Mouse (Mus musculus) midbrain, embryonic 12.5 days (tissue): ENCODE data around the gene Fam234a. TPM values are rescaled to one million over a fixed set of nuclear protein-coding genes. Genes with fewer than 3 reads are reported as not detected.

Experiments used
- ATAC-seq: fragments of 200-750 bp; cut with Nextera tagmentation; 2 replicates; pipeline ENCODE4 v1.8.0; 2017; ENCODE audit warnings: low read depth, moderate TSS enrichment, moderate library complexity; ENCODE audit not compliant: low FRiP score
- H3K27ac ChIP-seq: fragments of 300-500 bp; sonication (generic); replicated peaks from 2 replicates; pipeline ENCODE4 v1.5.1; 2016; ENCODE audit warnings: mild to moderate bottlenecking
- H3K27me3 ChIP-seq: fragments of 300-500 bp; sonication (generic); 2 replicates; pipeline ENCODE4 v1.6.1; 2016; ENCODE audit warnings: mild to moderate bottlenecking
- H3K36me3 ChIP-seq: fragments of 300-500 bp; sonication (generic); 2 replicates; pipeline ENCODE4 v1.6.1; 2016
- H3K4me1 ChIP-seq: fragments of 300-500 bp; sonication (generic); 2 replicates; pipeline ENCODE4 v1.6.1; 2016
- H3K4me2 ChIP-seq: fragments of 300-500 bp; sonication (generic); replicated peaks from 2 replicates; pipeline ENCODE4 v1.6.1; 2016; ENCODE audit warnings: mild to moderate bottlenecking, moderate library complexity
- H3K4me3 ChIP-seq: fragments of 300-500 bp; sonication (generic); 2 replicates; pipeline ENCODE4 v1.5.1; 2016; ENCODE audit warnings: mild to moderate bottlenecking
- H3K9ac ChIP-seq: fragments of 300-500 bp; sonication (generic); replicated peaks from 2 replicates; pipeline ENCODE4 v1.6.1; 2016; ENCODE audit warnings: mild to moderate bottlenecking, moderate library complexity
- H3K9me3 ChIP-seq: fragments of 300-500 bp; sonication (generic); 2 replicates; pipeline ENCODE4 v1.6.1; 2016; ENCODE audit warnings: mild to moderate bottlenecking
- WGBS: fragments of 180-500 bp; shearing (Covaris S2); methylation state at CpG from one replicate; pipeline ENCODE4 v1.1.7; 2016; 5-methylcytosine and 5-hydroxymethylcytosine counted together
- polyA plus RNA-seq: library from polyadenylated mRNA; unstranded; fragments of >200 nt; fragmentation: Nextera tagmentation; extraction: Ambion mirVana; gene quantifications from 2 replicates; pipeline ENCODE4 v1.2.1, GENCODE M21; 2016

The Fam234a gene
- polyA plus RNA-seq, 1 experiment from 2014 or later, result 29.5 TPM

- H3K27me3 ChIP-seq, result no peaks in the 10 kb centered on the region
- H3K27ac ChIP-seq, result peak within 1 kb of the TSS; percentile 99
- WGBS, result under 1% methylated on average over 43 of the region's 43 CpGs
- peak; percentile 94 for ATAC-seq
- no peaks in the 10 kb centered on the region for H3K9me3 ChIP-seq
- peaks cover 13% of the 10 kb centered on the region for H3K4me1 ChIP-seq
- peaks cover 16% of the 10 kb centered on the region for H3K36me3 ChIP-seq
- H3K9ac ChIP-seq, result peak within 1 kb of the TSS; percentile 98
- peak within 1 kb of the TSS; percentile 98 for H3K4me3 ChIP-seq
- H3K4me2 ChIP-seq, result peak within 1 kb of the TSS; percentile 58
Measured at GRCm38 (mm10) chr17:26252539-26253251, 8.7 kb upstream of the Fam234a start, which contains the start of gene Luc7l. Gene Luc7l (plus strand): TSS chr17:26252896.

GRCm38 (mm10) chr17:26251886-26252538 is 8.0 kb upstream of the Fam234a start:
- 46% methylated on average over 4 of the region's 4 CpGs for WGBS
- Histone ChIP-seq H3K36me3 (peaks cover 9% of the 10 kb centered on the region), H3K4me1 (peaks cover 13% of the 10 kb centered on the region), H3K27me3 (no peaks in the 10 kb centered on the region), H3K4me3 (peak overlapping the region; percentile 98; the same call in 1 of the 2 replicates), H3K9me3 (no peaks in the 10 kb centered on the region), H3K9ac (no peak overlapping the region), H3K4me2 (peak overlapping the region; percentile 58), H3K27ac (peak overlapping the region; percentile 99)
- ATAC-seq, result no peak

GRCm38 (mm10) chr17:26243471-26244100 is 456 bp downstream of the Fam234a start:
- H3K36me3 ChIP-seq, result no peaks in the 10 kb centered on the region
- peak overlapping the region; percentile 56 for H3K27ac ChIP-seq
- no peaks in the 10 kb centered on the region for H3K9me3 ChIP-seq
- H3K4me3 ChIP-seq, result peak overlapping the region; percentile 67
- no peaks in the 10 kb centered on the region for H3K27me3 ChIP-seq
- ATAC-seq, result peak; percentile 84
- H3K4me1 ChIP-seq, result peaks cover 15% of the 10 kb centered on the region
- H3K4me2 ChIP-seq, result peak overlapping the region; percentile 65
- WGBS, result under 1% methylated on average over 32 of the region's 32 CpGs
- H3K9ac ChIP-seq, result peak overlapping the region; percentile 60

- Histone ChIP-seq H3K4me3 (no peak overlapping the region), H3K27ac (no peak overlapping the region), H3K36me3 (no peaks in the 10 kb centered on the region), H3K27me3 (no peaks in the 10 kb centered on the region), H3K4me2 (no peak overlapping the region), H3K9ac (no peak overlapping the region), H3K4me1 (peaks cover 17% of the 10 kb centered on the region), H3K9me3 (no peaks in the 10 kb centered on the region)
- 81% methylated on average over 6 of the region's 6 CpGs for WGBS
- no peak for ATAC-seq
Measured at GRCm38 (mm10) chr17:26240990-26241389, 3.1 kb downstream of the Fam234a start.

GRCm38 (mm10) chr17:26240120-26240790 is 3.8 kb downstream of the Fam234a start:
- WGBS, result 85% methylated on average over 6 of the region's 6 CpGs
- H3K27me3 ChIP-seq, result no peaks in the 10 kb centered on the region
- H3K9me3 ChIP-seq, result no peaks in the 10 kb centered on the region
- no peak overlapping the region for H3K4me3 ChIP-seq
- no peak for ATAC-seq
- no peak overlapping the region for H3K27ac ChIP-seq
- H3K4me2 ChIP-seq, result no peak overlapping the region
- peaks cover 24% of the 10 kb centered on the region for H3K4me1 ChIP-seq
- no peaks in the 10 kb centered on the region for H3K36me3 ChIP-seq
- no peak overlapping the region for H3K9ac ChIP-seq

GRCm38 (mm10) chr17:26239551-26239950 is 4.5 kb downstream of the Fam234a start:
- Histone ChIP-seq H3K4me1 (peaks cover 27% of the 10 kb centered on the region), H3K9me3 (no peaks in the 10 kb centered on the region), H3K4me2 (no peak overlapping the region), H3K36me3 (no peaks in the 10 kb centered on the region), H3K9ac (no peak overlapping the region), H3K27me3 (no peaks in the 10 kb centered on the region), H3K4me3 (no peak overlapping the region), H3K27ac (no peak overlapping the region)
- no peak for ATAC-seq
- 67% methylated on average over 2 of the region's 2 CpGs for WGBS

GRCm38 (mm10) chr17:26237667-26238066 is 6.4 kb downstream of the Fam234a start:
- Histone ChIP-seq H3K4me3 (no peak overlapping the region), H3K36me3 (no peaks in the 10 kb centered on the region), H3K4me1 (peaks cover 17% of the 10 kb centered on the region), H3K27me3 (no peaks in the 10 kb centered on the region), H3K27ac (no peak overlapping the region), H3K4me2 (no peak overlapping the region), H3K9me3 (no peaks in the 10 kb centered on the region), H3K9ac (no peak overlapping the region)
- no peak for ATAC-seq
- WGBS, result 92% methylated on average over 10 of the region's 10 CpGs

GRCm38 (mm10) chr17:26235077-26235815 is 8.8 kb downstream of the Fam234a start:
- no peaks in the 10 kb centered on the region for H3K27me3 ChIP-seq
- whole genome bisulfite sequencing, result 69% methylated on average over 13 of the region's 13 CpGs
- H3K4me1 ChIP-seq, result peaks cover 12% of the 10 kb centered on the region; the same call in 1 of the 2 replicates
- H3K9ac ChIP-seq, result no peak overlapping the region
- no peak overlapping the region for H3K4me3 ChIP-seq
- no peak overlapping the region for H3K4me2 ChIP-seq
- no peaks in the 10 kb centered on the region for H3K36me3 ChIP-seq
- H3K27ac ChIP-seq, result peak overlapping the region; percentile 32
- H3K9me3 ChIP-seq, result no peaks in the 10 kb centered on the region
- no peak for ATAC-seq

- Histone ChIP-seq H3K36me3 (no peaks in the 10 kb centered on the region), H3K27me3 (no peaks in the 10 kb centered on the region), H3K4me1 (peaks cover 12% of the 10 kb centered on the region; the same call in 1 of the 2 replicates), H3K4me2 (no peak overlapping the region), H3K4me3 (no peak overlapping the region), H3K9ac (no peak overlapping the region), H3K27ac (no peak overlapping the region), H3K9me3 (no peaks in the 10 kb centered on the region)
- WGBS, result 92% methylated on average over 8 of the region's 8 CpGs
- no peak for ATAC-seq
Measured at GRCm38 (mm10) chr17:26234386-26234785, 9.7 kb downstream of the Fam234a start.

GRCm38 (mm10) chr17:26232863-26233262 is 11.2 kb downstream of the Fam234a start:
- no peaks in the 10 kb centered on the region for H3K27me3 ChIP-seq
- H3K27ac ChIP-seq, result no peak overlapping the region
- H3K4me1 ChIP-seq, result peaks cover 12% of the 10 kb centered on the region; the same call in 1 of the 2 replicates
- no peak for ATAC-seq
- no peak overlapping the region for H3K4me2 ChIP-seq
- WGBS, result 73% methylated on average over 8 of the region's 8 CpGs
- no peaks in the 10 kb centered on the region for H3K36me3 ChIP-seq
- H3K9ac ChIP-seq, result no peak overlapping the region
- H3K9me3 ChIP-seq, result no peaks in the 10 kb centered on the region
- H3K4me3 ChIP-seq, result no peak overlapping the region

GRCm38 (mm10) chr17:26231156-26231555 is 12.9 kb downstream of the Fam234a start:
- Histone ChIP-seq H3K4me3 (no peak overlapping the region), H3K36me3 (no peaks in the 10 kb centered on the region), H3K27me3 (no peaks in the 10 kb centered on the region), H3K4me2 (no peak overlapping the region), H3K4me1 (peaks cover 12% of the 10 kb centered on the region; the same call in 1 of the 2 replicates), H3K9me3 (no peaks in the 10 kb centered on the region), H3K27ac (no peak overlapping the region), H3K9ac (no peak overlapping the region)
- ATAC-seq, result no peak
- 88% methylated on average over 5 of the region's 5 CpGs for WGBS
